Mouse (Mus musculus): ENCODE results near the gene Psenen. TPM values are rescaled to one million over a fixed set of nuclear protein-coding genes. Genes with fewer than 3 reads are reported as not detected.

Gene Psenen
- polyA plus RNA-seq, 1 experiment from 2014 or later: 104 TPM

GRCm38 (mm10) chr7:30544327-30544726 is 19.1 kb downstream of the Psenen start:
- CTCF ChIA-PET: no interaction called here
- in situ Hi-C loops (cut with MboI; ENCODE audit: low pct_unique_long_range_greater_than_20kb): no loop called here
- POLR2A ChIA-PET: no interaction called here
- DNase-seq (ENCODE audit: low read depth, low spot score): no peak
- no peak for TF ChIP-seq CTCF (IDR thresholded peaks at IDR 0.05)
- no peaks in the 10 kb centered on the region for H3K27me3 ChIP-seq
- no peak for ATAC-seq

GRCm38 (mm10) chr7:30540572-30540971 is 22.9 kb downstream of the Psenen start:
- TF ChIP-seq CTCF (IDR thresholded peaks at IDR 0.05): no peak
- in situ Hi-C loops (cut with MboI; ENCODE audit: low pct_unique_long_range_greater_than_20kb): no loop called here

GRCm38 (mm10) chr7:30534633-30535577 is 28.5 kb downstream of the Psenen start, which contains the start of gene Arhgap33:
Gene Arhgap33 (minus strand): TSS chr7:30535060.
- in situ Hi-C loops (cut with MboI; ENCODE audit: low pct_unique_long_range_greater_than_20kb): no loop called here
- ChIA-PET CTCF (interaction anchor here (1.1 to 1.9 kb wide), 2 partner anchors 18 to 91 kb away, joined by 3 to 6 read pairs; partner anchors contain the start of genes Cox6b1, Hspb6 and Proser3), POLR2A (interaction anchor here (0.7 to 1.2 kb wide), 2 partner anchors 18 to 217 kb away, joined by 3 to 4 read pairs; no protein-coding TSS in a partner anchor)
- H3K27me3 ChIP-seq: no peaks in the 10 kb centered on the region
- ATAC-seq: peak; percentile 87
- no peak for TF ChIP-seq CTCF (IDR thresholded peaks at IDR 0.05)
- DNase-seq (ENCODE audit: low read depth, low spot score): peak; percentile 77

More at GRCm38 (mm10) chr7:30540572-30540971, 22.9 kb downstream of the Psenen start:
- no peaks in the 10 kb centered on the region for H3K27me3 ChIP-seq
- ChIA-PET CTCF (interaction anchor here (1.2 kb wide), 1 partner anchor 11 kb away, joined by 3 read pairs; no protein-coding TSS in a partner anchor), POLR2A (no interaction called here)
- DNase-seq (ENCODE audit: low read depth, low spot score): no peak
- no peak for ATAC-seq

- CTCF ChIA-PET: no interaction called here
- no peaks in the 10 kb centered on the region for H3K27me3 ChIP-seq
- DNase-seq (ENCODE audit: low read depth, low spot score): no peak
- in situ Hi-C loops (cut with MboI; ENCODE audit: low pct_unique_long_range_greater_than_20kb): no loop called here
- TF ChIP-seq CTCF (IDR thresholded peaks at IDR 0.05): no peak
- no peak for ATAC-seq
- POLR2A ChIA-PET: interaction anchor here (0.5 kb wide), 1 partner anchor 197 kb away, joined by 3 read pairs; no protein-coding TSS in a partner anchor
These were observed 29.3 kb downstream of the Psenen start for GRCm38 (mm10) chr7:30533941-30534632.

- TF ChIP-seq CTCF (IDR thresholded peaks at IDR 0.05): no peak
- no peaks in the 10 kb centered on the region for H3K27me3 ChIP-seq
- CTCF ChIA-PET: interaction anchor here (2.3 kb wide), 1 partner anchor 41 kb away, joined by 13 read pairs; no protein-coding TSS in a partner anchor
- POLR2A ChIA-PET: no interaction called here
- DNase-seq (ENCODE audit: low read depth, low spot score): no peak
- ATAC-seq: no peak
- in situ Hi-C loops (cut with MboI; ENCODE audit: low pct_unique_long_range_greater_than_20kb): no loop called here
These were observed 30.5 kb downstream of the Psenen start for GRCm38 (mm10) chr7:30532931-30533330.

GRCm38 (mm10) chr7:30531291-30531815 is 32.1 kb downstream of the Psenen start:
- in situ Hi-C loops (cut with MboI; ENCODE audit: low pct_unique_long_range_greater_than_20kb): no loop called here

GRCm38 (mm10) chr7:30526981-30527380 is 36.4 kb downstream of the Psenen start:
- H3K27me3 ChIP-seq: no peaks in the 10 kb centered on the region
- in situ Hi-C loops (cut with MboI; ENCODE audit: low pct_unique_long_range_greater_than_20kb): no loop called here
- ChIA-PET CTCF (no interaction called here), POLR2A (interaction anchor here (0.6 kb wide), 1 partner anchor 322 kb away, joined by 9 read pairs; no protein-coding TSS in a partner anchor)
- TF ChIP-seq CTCF (IDR thresholded peaks at IDR 0.05): no peak
- no peak for DNase-seq (ENCODE audit: low read depth, low spot score)
- ATAC-seq: no peak

More at GRCm38 (mm10) chr7:30531291-30531815, 32.1 kb downstream of the Psenen start:
- ATAC-seq (no peak), DNase-seq (ENCODE audit: low read depth, low spot score) (no peak)
- H3K27me3 ChIP-seq: no peaks in the 10 kb centered on the region
- ChIA-PET POLR2A (no interaction called here), CTCF (interaction anchor here (1.1 to 2.3 kb wide), 3 partner anchors 11 to 40 kb away, joined by 3 to 13 read pairs (median 4); no protein-coding TSS in a partner anchor)
- no peak for TF ChIP-seq CTCF (IDR thresholded peaks at IDR 0.05)

- no peak for TF ChIP-seq CTCF (IDR thresholded peaks at IDR 0.05)
- in situ Hi-C loops (cut with MboI; ENCODE audit: low pct_unique_long_range_greater_than_20kb): no loop called here
- CTCF ChIA-PET: no interaction called here
- no peaks in the 10 kb centered on the region for H3K27me3 ChIP-seq
- ATAC-seq (no peak), DNase-seq (ENCODE audit: low read depth, low spot score) (no peak)
- POLR2A ChIA-PET: no interaction called here
These were observed 37.0 kb downstream of the Psenen start for GRCm38 (mm10) chr7:30526399-30526798.

GRCm38 (mm10) chr7:30525954-30526353 is 37.5 kb downstream of the Psenen start:
- DNase-seq (ENCODE audit: low read depth, low spot score) (no peak), ATAC-seq (no peak)
- no peak for TF ChIP-seq CTCF (IDR thresholded peaks at IDR 0.05)
- CTCF ChIA-PET: no interaction called here
- POLR2A ChIA-PET: no interaction called here
- in situ Hi-C loops (cut with MboI; ENCODE audit: low pct_unique_long_range_greater_than_20kb): no loop called here
- no peaks in the 10 kb centered on the region for H3K27me3 ChIP-seq

GRCm38 (mm10) chr7:30524487-30524886 is 38.9 kb downstream of the Psenen start:
- in situ Hi-C loops (cut with MboI; ENCODE audit: low pct_unique_long_range_greater_than_20kb): no loop called here
- DNase-seq (ENCODE audit: low read depth, low spot score): no peak
- no peak for ATAC-seq

More at GRCm38 (mm10) chr7:30524487-30524886, 38.9 kb downstream of the Psenen start:
- no peaks in the 10 kb centered on the region for H3K27me3 ChIP-seq
- CTCF ChIA-PET: interaction anchor here (1.1 kb wide), 1 partner anchor 31 kb away, joined by 4 read pairs; the partner anchor contains the start of gene Prodh2
- TF ChIP-seq CTCF (IDR thresholded peaks at IDR 0.05): no peak
- POLR2A ChIA-PET: no interaction called here
